Comparison of ENCODE assay signal across 18 mouse cellular contexts in the genomic region with DNA sequence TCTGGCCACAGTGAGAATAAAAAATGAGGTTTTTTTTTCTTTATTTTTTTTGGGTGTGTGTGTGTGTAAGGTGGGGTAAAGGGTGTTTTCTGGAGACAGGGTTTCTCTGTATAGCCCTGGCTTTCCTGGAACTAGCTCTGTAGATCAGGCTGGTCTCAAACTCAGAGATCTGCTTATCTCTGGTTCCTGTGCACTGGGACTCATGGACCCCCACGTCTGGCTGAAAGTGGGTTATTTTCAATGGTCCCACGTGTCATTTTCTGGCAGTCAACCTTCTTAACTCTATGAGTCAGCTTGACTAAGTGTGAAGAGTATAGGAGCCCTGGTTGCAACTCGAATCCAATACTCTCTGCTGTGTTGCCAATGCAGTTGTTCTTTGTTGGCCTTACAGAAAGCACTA.
"Had no signal": no experiment of that assay in that cellular context is flagged by ENCODE, and none has a peak within 500 bp of the region (broad histone marks: within the 10 kb centered on the region; RNA-seq: fewer than 3 reads in every experiment).

No protein-coding gene starts in this region.

- ATAC-seq: intestine, postnatal 0 days; lung, postnatal 0 days; midbrain, embryonic 15.5 days had no signal

- H3K4me3 ChIP-seq: limb, embryonic 10.5 days; limb, embryonic 13.5 days; midbrain, embryonic 12.5 days; midbrain, embryonic 15.5 days; neural tube, embryonic 13.5 days; stomach, embryonic 15.5 days had no signal

- H3K27ac ChIP-seq: limb, embryonic 10.5 days; limb, embryonic 13.5 days; macrophage; midbrain, embryonic 12.5 days; midbrain, embryonic 15.5 days; neural tube, embryonic 13.5 days; stomach, embryonic 15.5 days had no signal

- H3K36me3 ChIP-seq: stomach, embryonic 15.5 days had no signal

- H3K4me2 ChIP-seq: limb, embryonic 13.5 days; lung, embryonic 14.5 days; midbrain, embryonic 12.5 days; midbrain, embryonic 15.5 days; neural tube, embryonic 13.5 days; stomach, embryonic 15.5 days had no signal

- H3K27me3 ChIP-seq: limb, embryonic 13.5 days; midbrain, embryonic 12.5 days; midbrain, embryonic 15.5 days; neural tube, embryonic 13.5 days; stomach, embryonic 15.5 days had no signal

- DNase-seq: kidney, adult 8-10 months; kidney, postnatal 4 days; layer of hippocampus, postnatal 36 days; lung, embryonic 14.5 days; retina, postnatal 1 day; right cerebral cortex, postnatal 25 days; spleen, adult 18-20 months; thymus, adult 18-20 months; thymus, postnatal 36 days had no signal

- H3K9ac ChIP-seq: limb, embryonic 13.5 days; lung, embryonic 14.5 days; midbrain, embryonic 12.5 days; midbrain, embryonic 15.5 days; neural tube, embryonic 13.5 days; stomach, embryonic 15.5 days had no signal

- H3K4me1 ChIP-seq: stomach, embryonic 15.5 days had no signal

- H3K9me3 ChIP-seq: limb, embryonic 10.5 days; limb, embryonic 13.5 days; midbrain, embryonic 12.5 days; midbrain, embryonic 15.5 days; neural tube, embryonic 13.5 days; stomach, embryonic 15.5 days had no signal
